Mouse (Mus musculus): ENCODE results near the gene Muc1. TPM values are rescaled to one million over a fixed set of nuclear protein-coding genes. Genes with fewer than 3 reads are reported as not detected.

The Muc1 gene
- 5.6 and 7.0 TPM in 2 replicates for polyA plus RNA-seq (2012; rRNA removed)
- polyA plus RNA-seq (2014; fragmentation: Nextera tagmentation; extraction: Ambion mirVana) = 0.55 and 1.1 TPM in 2 replicates

DNA sequence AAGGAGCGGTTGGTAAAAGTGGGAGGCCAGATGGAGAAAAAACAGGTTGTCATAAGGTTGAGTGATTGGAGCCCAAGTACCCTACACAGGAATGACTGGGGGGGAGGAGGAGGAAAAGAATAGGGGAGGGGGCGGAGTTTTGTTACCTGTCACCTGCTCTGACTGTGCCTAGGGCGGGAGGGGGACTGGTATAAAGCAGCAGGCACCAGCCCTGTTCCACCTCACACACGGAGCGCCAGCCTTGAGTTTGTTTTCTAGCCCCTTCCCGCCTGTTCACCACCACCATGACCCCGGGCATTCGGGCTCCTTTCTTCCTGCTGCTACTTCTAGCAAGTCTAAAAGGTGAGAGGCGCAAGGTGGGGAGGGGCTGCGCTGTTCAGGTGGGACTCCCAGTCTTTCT, at the start of gene Muc1:
Muc1 (plus strand) TSS at position 222 of the 400 bp plus-strand sequence.
- H3K9ac ChIP-seq (ENCODE audit: low read depth, low read length, severe bottlenecking) = peak within 1 kb of the TSS; percentile 45
- WGBS = 29% methylated on average over 9 of the region's 10 CpGs
- no peak for DNase-seq (ENCODE audit: low spot score)

GRCm38 (mm10) chr3:89181749-89182500, 46.9 kb upstream of the Muc1 start:
- TF ChIP-seq POLR2A (IDR thresholded peaks at IDR 0.05; ENCODE audit: borderline replicate concordance, extremely low read depth, insufficient read depth, insufficient read length) = no peak
- DNase-seq (ENCODE audit: low spot score) = no peak
- ATAC-seq (ENCODE audit: low FRiP score, low read depth) = no peak

More for the DNA sequence above, at the start of gene Muc1:
- peak within 1 kb of the TSS; percentile 91 for H3K27ac ChIP-seq (replicated peaks; ENCODE audit: low read depth, low read length)
- H3K4me1 ChIP-seq (ENCODE audit: control insufficient read depth, insufficient read depth, low read length) = peaks cover 22% of the 10 kb centered on the region
- H3K36me3 ChIP-seq (ENCODE audit: control insufficient read depth, insufficient read depth, low read length) = peaks cover 18% of the 10 kb centered on the region
- no peaks in the 10 kb centered on the region for H3K9me3 ChIP-seq (ENCODE audit: control insufficient read depth, low read length)
- peak within 1 kb of the TSS; percentile 39 for H3K4me3 ChIP-seq (replicated peaks; ENCODE audit: low read length)
- H3K27me3 ChIP-seq (ENCODE audit: control insufficient read depth, insufficient read depth, low read length) = no peaks in the 10 kb centered on the region
- no peak for TF ChIP-seq POLR2A (IDR thresholded peaks at IDR 0.05; ENCODE audit: borderline replicate concordance, extremely low read depth, insufficient read depth, insufficient read length)
- no peak for ATAC-seq (ENCODE audit: low FRiP score, low read depth)
- peak within 1 kb of the TSS; percentile 72 for H3K4me2 ChIP-seq (replicated peaks; ENCODE audit: low read depth, low read length, severe bottlenecking)

GRCm38 (mm10) chr3:89182531-89183057, 46.3 kb upstream of the Muc1 start:
- no peaks in the 10 kb centered on the region for H3K27me3 ChIP-seq (ENCODE audit: control insufficient read depth, insufficient read depth, low read length)
- WGBS = 47% methylated on average over 7 of the region's 7 CpGs
- H3K9ac ChIP-seq (ENCODE audit: low read depth, low read length, severe bottlenecking) = no peak overlapping the region
- no peaks in the 10 kb centered on the region for H3K9me3 ChIP-seq (ENCODE audit: control insufficient read depth, low read length)
- peak overlapping the region; percentile 92 for H3K4me2 ChIP-seq (replicated peaks; ENCODE audit: low read depth, low read length, severe bottlenecking)
- H3K36me3 ChIP-seq (ENCODE audit: control insufficient read depth, insufficient read depth, low read length) = peaks cover 44% of the 10 kb centered on the region
- DNase-seq (ENCODE audit: low spot score) = no peak
- peaks cover 31% of the 10 kb centered on the region for H3K4me1 ChIP-seq (ENCODE audit: control insufficient read depth, insufficient read depth, low read length)
- no peak overlapping the region for H3K27ac ChIP-seq (replicated peaks; ENCODE audit: low read depth, low read length)
- ATAC-seq (ENCODE audit: low FRiP score, low read depth) = no peak
- TF ChIP-seq POLR2A (IDR thresholded peaks at IDR 0.05; ENCODE audit: borderline replicate concordance, extremely low read depth, insufficient read depth, insufficient read length) = no peak
- peak overlapping the region; percentile 68 for H3K4me3 ChIP-seq (replicated peaks; ENCODE audit: low read length)

More at GRCm38 (mm10) chr3:89181749-89182500, 46.9 kb upstream of the Muc1 start:
- no peak overlapping the region for H3K27ac ChIP-seq (replicated peaks; ENCODE audit: low read depth, low read length)
- H3K9ac ChIP-seq (ENCODE audit: low read depth, low read length, severe bottlenecking) = no peak overlapping the region
- no peaks in the 10 kb centered on the region for H3K27me3 ChIP-seq (ENCODE audit: control insufficient read depth, insufficient read depth, low read length)
- no peak overlapping the region for H3K4me3 ChIP-seq (replicated peaks; ENCODE audit: low read length)
- 88% methylated on average over 27 of the region's 27 CpGs for WGBS
- H3K4me2 ChIP-seq (replicated peaks; ENCODE audit: low read depth, low read length, severe bottlenecking) = no peak overlapping the region
- H3K4me1 ChIP-seq (ENCODE audit: control insufficient read depth, insufficient read depth, low read length) = peaks cover 31% of the 10 kb centered on the region
- H3K9me3 ChIP-seq (ENCODE audit: control insufficient read depth, low read length) = no peaks in the 10 kb centered on the region
- H3K36me3 ChIP-seq (ENCODE audit: control insufficient read depth, insufficient read depth, low read length) = peaks cover 37% of the 10 kb centered on the region

GRCm38 (mm10) chr3:89183058-89183958, 45.5 kb upstream of the Muc1 start, which contains the start of gene Fam189b:
Gene Fam189b (plus strand): TSS chr3:89183143.
- DNase-seq (ENCODE audit: low spot score) = peak; percentile 85
- peak; percentile 86; the same call in 1 of the 2 replicates for TF ChIP-seq POLR2A (IDR thresholded peaks at IDR 0.05; ENCODE audit: borderline replicate concordance, extremely low read depth, insufficient read depth, insufficient read length)
- peak within 1 kb of the TSS; percentile 92 for H3K4me2 ChIP-seq (replicated peaks; ENCODE audit: low read depth, low read length, severe bottlenecking)
- H3K27me3 ChIP-seq (ENCODE audit: control insufficient read depth, insufficient read depth, low read length) = no peaks in the 10 kb centered on the region
- peak; percentile 94 for ATAC-seq (ENCODE audit: low FRiP score, low read depth)
- no peaks in the 10 kb centered on the region for H3K9me3 ChIP-seq (ENCODE audit: control insufficient read depth, low read length)
- peaks cover 51% of the 10 kb centered on the region for H3K36me3 ChIP-seq (ENCODE audit: control insufficient read depth, insufficient read depth, low read length)
- peak within 1 kb of the TSS; percentile 85 for H3K9ac ChIP-seq (ENCODE audit: low read depth, low read length, severe bottlenecking)
- H3K4me1 ChIP-seq (ENCODE audit: control insufficient read depth, insufficient read depth, low read length) = peaks cover 28% of the 10 kb centered on the region
- H3K4me3 ChIP-seq (replicated peaks; ENCODE audit: low read length) = peak within 1 kb of the TSS; percentile 68
- 3% methylated on average over 39 of the region's 39 CpGs for WGBS
- peak within 1 kb of the TSS; percentile 83 for H3K27ac ChIP-seq (replicated peaks; ENCODE audit: low read depth, low read length)

GRCm38 (mm10) chr3:89183959-89184315, 44.9 kb upstream of the Muc1 start:
- H3K27me3 ChIP-seq (ENCODE audit: control insufficient read depth, insufficient read depth, low read length) = no peaks in the 10 kb centered on the region
- no peak for ATAC-seq (ENCODE audit: low FRiP score, low read depth)
- H3K27ac ChIP-seq (replicated peaks; ENCODE audit: low read depth, low read length) = no peak overlapping the region
- H3K9me3 ChIP-seq (ENCODE audit: control insufficient read depth, low read length) = no peaks in the 10 kb centered on the region
- TF ChIP-seq POLR2A (IDR thresholded peaks at IDR 0.05; ENCODE audit: borderline replicate concordance, extremely low read depth, insufficient read depth, insufficient read length) = no peak
- peaks cover 23% of the 10 kb centered on the region for H3K4me1 ChIP-seq (ENCODE audit: control insufficient read depth, insufficient read depth, low read length)
- peak overlapping the region; percentile 85 for H3K9ac ChIP-seq (ENCODE audit: low read depth, low read length, severe bottlenecking)
- peak overlapping the region; percentile 68 for H3K4me3 ChIP-seq (replicated peaks; ENCODE audit: low read length)
- peaks cover 57% of the 10 kb centered on the region for H3K36me3 ChIP-seq (ENCODE audit: control insufficient read depth, insufficient read depth, low read length)
- H3K4me2 ChIP-seq (replicated peaks; ENCODE audit: low read depth, low read length, severe bottlenecking) = peak overlapping the region; percentile 92
- DNase-seq (ENCODE audit: low spot score) = no peak
- WGBS = 82% methylated on average over 5 of the region's 6 CpGs
